Mouse (Mus musculus): Measurements from ENCODE around the gene Arf3.
A peak's percentile ranks its signal among the peaks of the same experiment; 100 is the strongest.

Gene Arf3

GRCm38 (mm10) chr15:98724441-98724840 lies 38.6 kb downstream of the Arf3 start:
- no peak for DNase-seq (ENCODE audit: inconsistent age in 2 of 2, low spot score in 1 of 2)

- no peak for DNase-seq (ENCODE audit: inconsistent age in 2 of 2, low spot score in 1 of 2)
Measured at GRCm38 (mm10) chr15:98722854-98723253, 40.2 kb downstream of the Arf3 start.

- no peak for DNase-seq (ENCODE audit: inconsistent age in 2 of 2, low spot score in 1 of 2)
Measured at GRCm38 (mm10) chr15:98722191-98722590, 40.8 kb downstream of the Arf3 start.

DNA sequence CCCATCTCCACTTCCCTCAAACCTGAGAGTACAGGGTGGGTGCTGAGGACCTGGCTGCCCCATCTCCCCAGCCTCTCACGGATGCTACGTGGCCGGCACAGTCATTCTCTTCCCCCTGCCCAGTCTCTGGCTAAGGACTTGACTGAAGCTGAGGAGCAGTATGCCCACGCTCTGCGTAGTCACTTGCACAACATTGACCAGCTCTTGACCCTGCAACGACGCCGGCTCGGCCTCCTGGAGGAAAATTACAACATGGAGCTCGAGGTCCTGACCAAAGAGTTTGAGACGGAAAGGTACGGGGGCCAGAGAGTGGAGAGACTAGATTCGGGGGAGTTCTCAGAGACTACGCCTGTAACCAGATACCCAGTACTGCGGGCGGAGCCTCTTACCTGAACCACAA lies 45.7 kb downstream of the Arf3 start:
- DNase-seq (ENCODE audit: inconsistent age in 2 of 2, low spot score in 1 of 2), result no peak

- no peak for DNase-seq (ENCODE audit: inconsistent age in 2 of 2, low spot score in 1 of 2)
Measured at GRCm38 (mm10) chr15:98714230-98714652, 48.8 kb downstream of the Arf3 start.

GRCm38 (mm10) chr15:98710442-98710841 lies 52.6 kb downstream of the Arf3 start:
- DNase-seq (ENCODE audit: inconsistent age in 2 of 2, low spot score in 1 of 2), result peak; percentile 52 to 78

DNA sequence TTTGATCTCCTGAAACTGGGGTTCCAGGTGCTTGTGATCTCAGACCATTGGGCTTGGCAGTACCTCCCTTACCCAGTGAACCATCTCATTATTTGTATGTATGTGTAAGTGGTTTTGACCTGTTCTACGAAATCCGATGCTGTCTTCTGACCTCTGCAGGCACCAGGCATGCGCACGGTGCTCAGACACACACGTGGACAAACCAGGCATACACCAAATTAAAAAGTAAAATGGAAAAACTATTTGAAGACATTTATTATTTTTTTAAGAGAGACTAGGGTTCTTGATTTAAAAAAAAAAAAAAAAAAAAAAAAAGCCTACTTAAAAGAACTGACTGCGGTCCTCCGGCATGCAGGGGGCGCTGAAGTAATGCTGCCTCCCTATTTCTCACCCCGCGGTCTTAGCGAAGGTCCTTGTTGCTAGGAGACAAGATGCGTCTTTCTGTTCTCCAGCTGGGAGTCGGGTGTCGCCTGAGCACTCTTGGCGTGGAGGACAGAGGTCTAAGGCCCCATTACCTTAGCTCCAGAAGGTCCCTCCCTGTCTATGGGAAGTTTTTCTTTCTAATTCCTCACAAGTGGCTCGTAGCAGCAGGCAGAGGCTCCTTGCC lies 55.1 kb downstream of the Arf3 start, which contains the start of gene Ccdc65:
Ccdc65 (plus strand) TSS at position 442 of the 607 bp plus-strand sequence.
- DNase-seq (ENCODE audit: inconsistent age in 2 of 2, low spot score in 1 of 2), result peak; percentile 82 to 94

DNA sequence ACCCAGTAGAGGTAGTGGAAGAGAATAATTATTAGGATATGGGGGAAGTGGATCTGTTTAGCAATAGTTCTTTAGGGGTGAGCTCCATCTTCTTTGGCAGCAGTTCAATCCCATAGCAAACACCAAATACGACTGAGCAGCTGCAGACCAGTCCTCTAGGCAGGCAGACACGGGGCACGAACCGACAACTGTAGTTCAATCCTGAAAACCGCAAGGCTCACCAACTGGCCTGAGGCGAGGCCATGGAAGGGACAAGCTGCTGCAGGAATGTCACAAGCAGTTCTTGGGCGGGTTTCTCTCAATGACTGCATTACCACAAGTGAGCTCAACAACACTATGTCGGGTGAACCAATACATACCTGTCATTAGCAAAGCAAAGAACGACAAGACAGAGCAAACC lies 58.7 kb downstream of the Arf3 start:
- DNase-seq (ENCODE audit: inconsistent age in 2 of 2, low spot score in 1 of 2), result no peak

DNA sequence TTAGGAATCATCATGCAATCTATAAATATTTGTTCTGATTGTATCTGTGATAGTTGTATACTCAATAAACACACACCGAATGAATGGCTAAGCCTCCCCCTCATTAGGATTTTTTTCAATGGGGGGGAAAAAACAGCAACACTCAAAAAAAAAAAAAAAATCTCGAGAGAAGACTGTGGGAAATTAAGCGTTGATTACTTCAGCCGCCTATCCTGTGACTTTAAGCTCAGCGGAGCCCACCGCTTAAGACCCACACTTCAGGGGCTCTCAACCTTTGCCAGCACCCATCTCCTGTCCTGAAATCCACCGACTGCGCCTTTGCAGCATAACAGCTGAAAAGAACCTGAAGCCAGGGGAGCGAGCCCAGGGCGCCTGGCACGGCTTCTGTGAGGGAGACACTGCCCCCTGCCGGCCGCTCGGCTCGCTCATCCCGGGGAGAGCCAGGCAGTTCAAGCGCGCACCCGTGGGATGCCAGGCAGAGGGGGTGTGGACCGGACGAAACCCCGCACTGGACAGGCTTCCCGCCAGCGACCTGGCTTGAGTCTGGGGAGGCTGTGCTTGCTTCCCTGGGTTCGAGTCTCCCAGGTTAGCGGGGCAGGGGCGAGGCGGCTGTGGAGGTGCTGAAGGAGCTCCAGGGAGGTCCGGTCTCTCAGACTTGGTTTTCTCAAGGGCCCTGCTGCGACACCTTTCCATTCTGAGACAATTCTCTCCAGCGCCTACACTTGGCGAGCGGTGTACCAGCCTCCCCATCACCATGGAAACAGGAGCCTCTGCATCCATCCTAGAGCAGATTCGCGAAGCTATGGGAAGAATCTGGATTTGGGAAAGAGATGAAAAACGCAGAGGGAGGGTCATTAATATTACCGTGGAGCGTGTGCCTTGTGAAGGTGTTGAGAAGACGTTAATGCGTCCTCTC lies 63.6 kb downstream of the Arf3 start:
- DNase-seq (ENCODE audit: inconsistent age in 2 of 2, low spot score in 1 of 2), result peak; percentile 85 to 94

DNA sequence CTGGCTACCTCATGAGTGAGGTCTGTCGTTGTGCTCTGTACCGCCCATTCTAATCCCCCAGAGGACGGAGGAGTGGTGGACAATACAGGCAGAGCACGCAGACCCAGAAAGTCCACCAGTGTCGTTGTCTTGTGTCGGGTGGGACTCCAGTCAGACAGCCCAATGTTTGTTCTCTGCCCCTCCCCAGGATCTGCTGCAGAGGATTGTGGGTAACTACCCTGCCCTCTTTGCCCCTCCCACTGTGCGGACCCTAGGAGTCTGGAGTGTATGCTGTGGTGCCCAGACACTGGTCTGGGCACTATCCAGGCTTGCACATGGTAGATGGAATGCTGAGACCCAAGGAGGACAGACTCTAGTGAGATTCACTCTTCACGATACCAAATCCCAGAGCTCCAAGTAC lies 66.8 kb downstream of the Arf3 start:
- DNase-seq (ENCODE audit: inconsistent age in 2 of 2, low spot score in 1 of 2), result no peak

DNA sequence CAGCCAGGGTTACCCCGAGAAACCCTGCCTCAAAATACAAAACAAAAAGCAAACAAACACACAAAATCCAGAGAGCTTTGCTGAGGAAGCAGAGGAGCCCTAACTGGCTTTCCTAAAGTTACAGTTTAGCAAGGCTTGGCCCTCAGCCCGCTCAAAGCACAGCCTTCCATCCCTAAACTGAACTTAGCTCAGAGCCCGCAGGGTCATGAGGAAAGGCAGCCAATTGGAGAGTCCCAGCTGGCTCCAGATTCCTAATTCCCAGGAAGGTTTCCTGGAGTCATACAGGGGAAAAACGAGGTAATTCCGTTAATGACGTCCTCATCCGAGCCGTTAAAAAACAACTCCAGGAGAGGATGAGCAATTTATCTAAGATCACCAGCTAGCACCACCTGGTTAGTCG lies 67.3 kb downstream of the Arf3 start:
- no peak for DNase-seq (ENCODE audit: inconsistent age in 2 of 2, low spot score in 1 of 2)

DNA sequence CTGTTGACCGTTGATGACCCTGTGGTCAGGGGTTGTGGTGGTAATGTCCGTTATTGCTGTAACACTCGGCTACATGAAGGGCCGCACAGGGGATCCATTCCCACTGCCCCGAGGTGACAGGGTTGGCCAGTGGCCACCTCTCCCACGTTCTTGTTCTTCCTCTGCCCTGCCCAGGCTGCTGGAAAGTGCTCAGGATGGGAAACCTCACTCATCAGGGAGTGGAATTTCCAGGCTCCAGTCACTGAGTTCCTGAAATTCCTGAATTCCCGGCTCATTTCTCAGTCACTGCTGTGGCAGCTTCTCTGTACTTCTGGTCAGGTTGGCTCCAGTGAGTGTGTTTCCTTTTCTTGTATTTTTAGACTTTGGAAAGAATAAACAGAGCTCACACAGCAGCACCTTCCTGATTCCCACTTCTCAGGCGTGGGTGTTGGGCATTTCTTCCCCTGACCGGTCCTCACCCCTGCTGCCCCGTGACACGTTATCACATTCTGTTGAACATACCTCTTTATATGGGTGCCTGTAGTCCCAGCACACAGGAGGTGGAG lies 70.8 kb downstream of the Arf3 start:
- peak; percentile 37 to 56 for DNase-seq (ENCODE audit: inconsistent age in 2 of 2, low spot score in 1 of 2)

- DNase-seq (ENCODE audit: inconsistent age in 2 of 2, low spot score in 1 of 2), result no peak
Measured at GRCm38 (mm10) chr15:98691486-98692147, 71.4 kb downstream of the Arf3 start.

DNA sequence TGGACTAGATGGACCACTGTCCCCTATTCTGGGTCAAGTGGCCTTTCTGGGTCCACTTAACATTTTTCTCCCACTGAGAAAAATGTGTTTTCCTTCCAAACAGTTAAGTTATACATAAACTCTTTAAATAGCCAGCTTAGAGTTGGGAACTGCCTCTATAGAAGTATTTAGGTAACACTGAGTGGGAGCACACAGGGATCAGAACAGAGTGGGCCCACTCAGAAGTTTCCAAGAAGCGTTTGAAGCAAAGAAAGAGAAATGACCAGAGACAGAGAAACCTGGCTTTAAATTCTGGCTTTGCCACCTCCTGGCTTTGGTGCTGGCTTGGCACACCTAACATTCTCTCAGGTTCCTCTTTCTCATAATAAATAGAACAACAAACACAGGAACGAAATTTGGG lies 73.3 kb downstream of the Arf3 start:
- DNase-seq (ENCODE audit: inconsistent age in 2 of 2, low spot score in 1 of 2), result no peak
